Mouse (Mus musculus) liver, adult 2 months (tissue): ENCODE measurements around the gene Cc2d2a. TPM values are rescaled to one million over a fixed set of nuclear protein-coding genes. Genes with fewer than 3 reads are reported as not detected.

Source experiments
- DNase-seq: peaks from one replicate; pipeline ENCODE4 v3.0.0-alpha.2; 2011; ENCODE audit warnings: low read depth, low spot score; ENCODE audit errors: extremely low read depth
- H3K27ac ChIP-seq: fragments of 200-500 bp; replicated peaks from 2 replicates; pipeline ENCODE4 v1.5.1; 2012; ENCODE audit warnings: low read depth, mild to moderate bottlenecking, control low read depth, inconsistent platforms, low read length; ENCODE audit not compliant: insufficient read depth
- H3K27me3 ChIP-seq: fragments of 200-500 bp; 2 replicates; pipeline ENCODE4 v1.6.1; 2012; ENCODE audit warnings: mild to moderate bottlenecking, moderate library complexity, low read length, inconsistent platforms; ENCODE audit not compliant: control insufficient read depth, insufficient read depth
- H3K36me3 ChIP-seq: fragments of 200-500 bp; 2 replicates; pipeline ENCODE4 v1.6.1; 2012; ENCODE audit warnings: low read length, inconsistent platforms; ENCODE audit not compliant: control insufficient read depth, insufficient read depth
- H3K4me1 ChIP-seq: fragments of 200-500 bp; 2 replicates; pipeline ENCODE4 v1.6.1; 2011; ENCODE audit warnings: low read length; ENCODE audit not compliant: control insufficient read depth, insufficient read depth
- H3K4me3 ChIP-seq: fragments of 200-500 bp; 2 replicates; pipeline ENCODE4 v1.5.1; 2011; ENCODE audit warnings: low read depth, mild to moderate bottlenecking, control low read depth, low read length, moderate library complexity; ENCODE audit not compliant: insufficient read depth
- H3K79me2 ChIP-seq: fragments of 200-500 bp; 2 replicates; pipeline ENCODE4 v1.6.1; 2012; ENCODE audit warnings: inconsistent platforms, mild to moderate bottlenecking, low read length, moderate library complexity; ENCODE audit not compliant: control insufficient read depth, insufficient read depth
- H3K9ac ChIP-seq: fragments of 200-500 bp; 2 replicates; pipeline ENCODE4 v1.6.1; 2012; ENCODE audit warnings: low read depth, mild to moderate bottlenecking, control low read depth, inconsistent platforms, low read length
- CTCF ChIP-seq: fragments of 200-500 bp; IDR thresholded peaks from 2 replicates; pipeline ENCODE4 v1.5.1; 2011; ENCODE audit warnings: low read depth, low read length, control low read depth
- POLR2A ChIP-seq: fragments of 200-500 bp; IDR thresholded peaks from 2 replicates; pipeline ENCODE4 v1.6.1; 2011; ENCODE audit warnings: low read length, control low read depth; ENCODE audit not compliant: insufficient read depth; ENCODE audit errors: extremely low read depth
- WGBS: fragments of 180-500 bp; shearing (Covaris S2); methylation state at CpG from one replicate; pipeline ENCODE4 v1.1.7; 2018; 5-methylcytosine and 5-hydroxymethylcytosine counted together
- polyA plus RNA-seq: library from polyadenylated mRNA; depleted of rRNA; stranded (reverse); fragments of >200 nt; gene quantifications from 2 replicates; pipeline ENCODE4 v1.2.3, GENCODE M21; 2012
- total RNA-seq: library from RNA; depleted of rRNA; stranded (reverse); fragments of >200 nt; gene quantifications from 2 replicates; pipeline ENCODE4 v1.2.3, GENCODE M21; 2014

Cc2d2a gene
- total and polyA plus RNA-seq, 2 experiments: 0.93 to 3.1 TPM

GRCm38 (mm10) chr5:43721538-43722451 is 59.6 kb downstream of the Cc2d2a start:
- TF ChIP-seq CTCF: no peak
- no peak for TF ChIP-seq POLR2A
- WGBS: 84% methylated on average over 5 of the region's 5 CpGs
- Histone ChIP-seq H3K27ac (no peak overlapping the region), H3K27me3 (no peaks in the 10 kb centered on the region), H3K79me2 (no peaks in the 10 kb centered on the region), H3K9ac (no peak overlapping the region), H3K4me3 (no peak overlapping the region), H3K4me1 (no peaks in the 10 kb centered on the region), H3K36me3 (no peaks in the 10 kb centered on the region)
- DNase-seq: no peak

- no peak overlapping the region for H3K4me3 ChIP-seq
- H3K27ac ChIP-seq: no peak overlapping the region
- no peaks in the 10 kb centered on the region for H3K27me3 ChIP-seq
- no peak overlapping the region for H3K9ac ChIP-seq
- no peak for DNase-seq
- H3K79me2 ChIP-seq: no peaks in the 10 kb centered on the region
- H3K36me3 ChIP-seq: no peaks in the 10 kb centered on the region
- TF ChIP-seq POLR2A (no peak), CTCF (no peak)
- 88% methylated on average over 6 of the region's 6 CpGs for WGBS
- H3K4me1 ChIP-seq: no peaks in the 10 kb centered on the region
Measured at GRCm38 (mm10) chr5:43722452-43722783, 60.3 kb downstream of the Cc2d2a start.

- no peaks in the 10 kb centered on the region for H3K4me1 ChIP-seq
- no peak for TF ChIP-seq POLR2A
- TF ChIP-seq CTCF: no peak
- no peaks in the 10 kb centered on the region for H3K79me2 ChIP-seq
- no peak overlapping the region for H3K27ac ChIP-seq
- 85% methylated on average over 7 of the region's 7 CpGs for WGBS
- no peak overlapping the region for H3K9ac ChIP-seq
- H3K27me3 ChIP-seq: no peaks in the 10 kb centered on the region
- H3K4me3 ChIP-seq: no peak overlapping the region
- DNase-seq: no peak
- no peaks in the 10 kb centered on the region for H3K36me3 ChIP-seq
Measured at GRCm38 (mm10) chr5:43723830-43724229, 61.7 kb downstream of the Cc2d2a start.

GRCm38 (mm10) chr5:43728375-43729165 is 66.4 kb downstream of the Cc2d2a start:
- no peaks in the 10 kb centered on the region for H3K4me1 ChIP-seq
- no peaks in the 10 kb centered on the region for H3K27me3 ChIP-seq
- H3K36me3 ChIP-seq: no peaks in the 10 kb centered on the region
- H3K79me2 ChIP-seq: no peaks in the 10 kb centered on the region
- H3K27ac ChIP-seq: no peak overlapping the region
- 80% methylated on average over 11 of the region's 11 CpGs for WGBS
- DNase-seq: no peak
- no peak overlapping the region for H3K4me3 ChIP-seq
- no peak for TF ChIP-seq CTCF
- TF ChIP-seq POLR2A: no peak
- no peak overlapping the region for H3K9ac ChIP-seq

- Histone ChIP-seq H3K27ac (no peak overlapping the region), H3K9ac (no peak overlapping the region), H3K27me3 (no peaks in the 10 kb centered on the region), H3K36me3 (0 out of 2 replicates have a peak, but pooled peaks cover 3% of the 10 kb centered on the region), H3K79me2 (no peaks in the 10 kb centered on the region), H3K4me1 (no peaks in the 10 kb centered on the region), H3K4me3 (no peak overlapping the region)
- WGBS: 85% methylated on average over 8 of the region's 8 CpGs
- no peak for TF ChIP-seq CTCF
- no peak for DNase-seq
Measured at GRCm38 (mm10) chr5:43732381-43732780, 70.2 kb downstream of the Cc2d2a start.
